Mouse (Mus musculus) urinary bladder, adult 2 months (tissue): Measurements from ENCODE around the gene Hmgb2. TPM values are rescaled to one million over a fixed set of nuclear protein-coding genes. Genes with fewer than 3 reads are reported as not detected.
"Not testable (repeated sequence)": the region's sequence is repeated elsewhere in the genome, so short reads cannot be mapped to it uniquely, and the experiment has no call there.

Experiments
- DNase-seq: peaks from one replicate; pipeline ENCODE4 v3.0.0; 2022; ENCODE audit warnings: low spot score
- polyA plus RNA-seq: library from polyadenylated mRNA; depleted of rRNA; stranded (reverse); fragments of >200 nt; gene quantifications from 2 replicates; pipeline ENCODE4 v1.2.3, GENCODE M21; 2012; rRNA removed

The Hmgb2 gene
- 15.4 and 20.4 TPM in 2 replicates for polyA plus RNA-seq

GRCm38 (mm10) chr8:57511316-57512118 lies at the start of gene Hmgb2:
Gene Hmgb2 (plus strand): TSS chr8:57511907.
- DNase-seq: peak; percentile 98

DNA sequence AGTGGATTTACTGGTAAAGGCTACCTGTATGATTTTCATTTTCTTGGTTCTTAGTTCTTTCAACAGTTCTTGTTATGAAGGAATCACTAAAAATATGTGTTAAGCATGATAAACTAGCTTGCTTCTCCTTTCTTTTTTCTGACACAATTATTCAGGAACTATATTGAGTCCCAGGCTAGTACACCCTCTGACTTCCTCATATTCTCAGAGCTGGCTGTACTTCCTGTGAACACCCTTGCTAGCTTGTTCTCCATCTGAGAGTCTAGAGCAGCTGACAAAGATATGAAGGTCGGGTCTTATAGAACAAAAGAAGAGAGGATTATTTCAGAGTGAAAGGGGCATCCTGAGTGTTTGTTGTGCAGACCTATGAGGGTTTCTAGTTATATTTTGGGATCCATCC lies 48.9 kb upstream of the Hmgb2 start:
- no peak for DNase-seq

DNA sequence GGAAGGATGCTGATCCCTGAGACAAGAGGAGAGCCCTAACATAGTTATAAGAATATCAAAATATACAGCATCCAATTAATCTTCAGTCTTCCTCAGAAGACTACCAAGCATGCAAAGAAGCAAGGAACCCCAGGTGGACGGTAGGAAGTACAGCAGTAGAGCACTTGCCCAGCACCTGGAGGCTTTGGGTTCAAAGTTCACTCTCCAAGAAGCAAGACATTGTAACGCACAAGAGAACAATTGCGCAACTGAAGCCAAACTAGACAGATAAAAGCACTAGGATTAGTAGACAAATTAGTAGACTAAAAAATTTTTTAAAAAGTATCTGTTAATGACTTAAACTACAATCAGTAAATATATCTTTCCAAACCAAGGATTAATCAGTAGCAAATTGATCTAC lies 48.0 kb upstream of the Hmgb2 start:
- DNase-seq: no peak

DNA sequence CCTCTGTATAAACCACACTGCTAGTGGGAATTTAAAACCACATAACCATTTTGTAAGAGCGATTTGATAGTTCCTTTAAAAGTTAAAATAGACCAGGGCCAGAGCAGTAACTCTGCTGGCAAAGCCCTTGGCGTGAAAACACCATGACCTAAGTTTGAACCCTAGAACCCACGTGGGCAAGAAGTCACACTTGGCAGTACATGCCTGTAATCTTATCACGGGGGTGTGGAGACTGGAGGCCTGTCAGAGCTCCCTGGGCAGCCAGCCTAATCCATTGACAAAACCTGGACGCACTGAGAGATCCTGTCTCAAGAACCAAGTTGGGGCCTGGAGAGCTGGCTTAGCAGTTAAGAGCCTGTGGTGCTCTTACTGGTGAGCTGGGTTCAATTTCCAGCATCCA lies 43.1 kb upstream of the Hmgb2 start:
- no peak for DNase-seq

GRCm38 (mm10) chr8:57470863-57471262 lies 40.8 kb upstream of the Hmgb2 start:
- no peak for DNase-seq

DNA sequence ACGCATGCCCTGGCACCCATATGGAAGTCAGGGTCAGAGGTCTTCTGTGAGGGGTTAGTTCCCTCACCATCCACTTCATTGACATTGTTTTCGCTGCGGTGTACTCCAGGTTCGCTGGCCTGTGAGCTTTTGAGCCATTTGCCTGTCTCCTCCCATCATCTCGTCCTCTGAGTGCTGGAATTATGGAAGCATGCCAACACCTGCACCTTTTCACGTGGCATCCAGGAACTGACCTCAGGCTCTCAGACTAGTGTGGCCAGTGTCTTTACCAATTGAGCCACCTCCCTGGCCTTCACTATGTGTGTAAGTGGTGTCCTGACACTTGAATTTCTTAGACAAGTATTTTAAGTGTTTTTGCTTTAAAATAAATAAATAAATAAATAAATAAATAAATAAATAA lies 38.0 kb upstream of the Hmgb2 start:
- DNase-seq: no peak

GRCm38 (mm10) chr8:57478406-57478805 lies 33.3 kb upstream of the Hmgb2 start:
- no peak for DNase-seq

- no peak for DNase-seq
Observed at GRCm38 (mm10) chr8:57479700-57480099, 32.0 kb upstream of the Hmgb2 start.

DNA sequence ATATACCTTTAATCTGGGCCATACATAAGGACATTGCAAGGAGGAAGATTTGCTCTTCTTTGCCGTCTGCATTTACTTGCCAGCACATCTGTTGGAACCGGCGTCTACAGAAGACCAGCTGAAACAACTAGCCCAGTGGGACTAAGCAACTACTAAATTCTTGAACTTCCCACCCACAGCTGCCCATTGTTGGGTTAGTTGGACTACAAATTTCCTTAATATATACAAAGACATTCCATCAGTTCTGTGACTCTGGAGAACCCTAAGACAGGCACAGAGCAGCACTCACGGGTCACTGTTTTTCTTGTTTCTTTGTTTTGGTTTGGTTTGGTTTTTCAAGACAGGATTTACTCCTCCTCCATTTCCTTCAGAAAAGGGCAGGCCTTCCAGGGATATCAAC lies 31.1 kb upstream of the Hmgb2 start:
- no peak for DNase-seq

- DNase-seq: peak; percentile 53
Observed at GRCm38 (mm10) chr8:57486491-57487440, 24.9 kb upstream of the Hmgb2 start.

DNA sequence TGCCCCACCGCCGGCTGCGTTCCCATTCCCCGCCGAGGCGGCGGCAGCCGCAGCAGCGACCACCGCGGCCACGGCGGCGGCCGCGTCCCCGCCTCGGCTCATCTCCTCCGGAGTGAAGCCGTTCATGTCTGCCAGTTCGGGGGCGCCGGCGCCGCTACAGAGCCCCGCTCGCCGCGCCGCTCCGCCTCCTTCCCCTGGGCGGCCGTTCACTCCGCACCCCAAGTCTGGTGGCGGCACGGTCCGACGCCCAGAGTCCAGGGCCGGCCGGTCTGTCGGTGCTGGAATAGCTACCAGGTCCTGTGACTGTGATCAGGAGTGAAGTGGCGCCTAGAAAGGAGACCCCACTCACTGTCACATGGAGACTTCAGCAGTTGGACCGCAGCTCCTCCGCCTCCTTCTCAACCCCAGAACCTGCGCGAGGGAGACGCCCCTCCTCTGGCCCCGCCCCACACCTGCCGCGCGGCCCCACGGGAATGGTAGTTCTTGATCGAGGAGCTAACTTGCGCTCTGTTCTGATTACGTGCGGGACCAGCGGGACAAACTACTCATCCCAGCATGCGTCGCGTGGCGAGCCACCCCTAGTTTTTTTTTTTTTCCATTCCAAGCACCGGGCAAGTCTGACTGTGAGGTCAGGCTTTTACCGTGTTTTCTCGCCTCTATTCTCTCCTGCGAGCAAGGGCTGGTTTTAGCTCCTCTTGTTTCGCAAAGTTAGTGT lies 24.1 kb upstream of the Hmgb2 start, which contains the start of gene Sap30:
TSS of gene Sap30 (minus strand) at position 420 of the 715 bp plus-strand sequence.
- peak; percentile 91 for DNase-seq

DNA sequence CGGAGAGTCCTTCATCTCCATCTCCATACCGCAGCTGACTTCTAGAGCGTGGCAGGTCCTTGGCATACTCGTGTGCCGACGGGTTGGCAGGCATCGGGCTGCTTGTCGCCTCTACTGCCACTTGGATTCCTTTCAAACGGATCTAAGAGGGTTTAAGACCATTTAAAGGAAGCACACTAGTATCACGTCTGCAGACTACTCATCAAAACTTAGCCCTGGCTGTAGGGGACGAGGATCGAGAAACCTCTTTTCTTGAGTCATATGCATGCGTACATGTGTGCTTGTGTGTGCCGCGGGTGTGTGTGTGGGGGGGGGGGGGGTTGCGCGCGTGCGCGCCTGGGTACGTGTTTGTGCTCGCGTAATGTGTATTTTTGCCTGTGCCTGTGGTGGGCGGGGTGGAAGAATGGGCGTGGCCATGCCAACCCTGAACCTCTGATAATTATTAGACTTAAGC lies 23.4 kb upstream of the Hmgb2 start:
- DNase-seq: peak; percentile 32

- no peak for DNase-seq
Observed at GRCm38 (mm10) chr8:57489366-57489765, 22.3 kb upstream of the Hmgb2 start.

DNA sequence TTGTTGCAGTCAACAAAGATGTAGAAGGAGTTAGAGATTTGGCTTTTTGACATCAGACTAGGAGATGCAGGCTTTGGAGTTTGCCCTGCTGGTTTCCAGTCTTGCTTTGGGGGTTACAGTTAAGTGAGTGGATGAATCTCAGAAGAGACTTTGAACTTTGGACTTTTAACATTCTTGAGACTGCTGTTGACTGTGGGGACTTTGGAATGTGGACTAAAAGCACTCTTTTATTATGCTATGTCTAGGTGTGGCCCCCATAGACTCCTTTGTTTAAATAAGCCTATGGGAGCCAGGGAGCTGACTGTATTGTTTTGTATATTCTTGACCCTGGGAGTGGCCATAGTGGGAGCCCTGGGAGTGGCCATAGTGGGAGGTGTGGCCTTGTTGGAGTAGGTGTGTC lies 21.8 kb upstream of the Hmgb2 start:
- no peak for DNase-seq

DNA sequence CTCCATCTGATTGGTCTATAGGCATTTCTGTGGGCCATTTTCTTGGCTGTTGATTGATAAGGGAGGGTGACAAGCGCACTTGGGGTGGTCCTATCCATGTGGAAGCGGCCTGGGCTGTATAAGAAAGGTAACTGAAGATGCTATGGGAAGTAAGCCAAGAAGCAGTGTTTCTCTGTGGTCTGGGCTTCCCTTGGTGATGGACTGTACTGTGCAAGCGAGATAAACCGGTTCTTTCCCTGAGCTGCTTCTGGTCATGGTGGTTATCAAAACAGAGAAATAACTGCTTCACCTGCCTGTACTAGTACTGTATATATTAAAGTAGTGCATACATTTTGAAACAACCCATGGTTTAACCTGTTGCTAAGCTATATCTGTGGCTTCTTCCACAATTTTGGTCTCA lies 19.8 kb upstream of the Hmgb2 start:
- no peak for DNase-seq

GRCm38 (mm10) chr8:57498494-57498846 lies 13.2 kb upstream of the Hmgb2 start:
- no peak for DNase-seq

GRCm38 (mm10) chr8:57498847-57499511 lies 12.7 kb upstream of the Hmgb2 start:
- no peak for DNase-seq

- DNase-seq: peak; percentile 47
Observed at GRCm38 (mm10) chr8:57503641-57504040, 8.1 kb upstream of the Hmgb2 start.

DNA sequence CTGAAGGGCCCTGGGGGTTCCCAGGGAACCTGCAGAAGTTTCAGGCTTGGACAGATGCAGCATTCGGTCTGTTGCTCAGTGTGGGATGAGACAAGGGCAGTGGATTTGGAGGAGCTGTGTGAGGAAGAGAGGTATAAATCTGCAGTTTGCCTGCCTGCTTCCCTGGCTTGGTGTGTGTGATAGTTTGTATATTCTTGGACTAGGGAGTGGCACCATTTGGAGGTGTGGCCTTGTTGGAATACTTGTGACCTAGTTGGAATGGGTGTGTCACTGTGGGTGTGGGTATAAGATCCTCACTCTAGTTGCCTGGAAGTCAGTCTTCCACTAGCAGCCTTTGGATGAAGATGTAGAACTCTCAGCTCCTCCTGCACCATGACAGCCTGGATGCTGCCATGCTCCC lies 6.2 kb upstream of the Hmgb2 start:
- DNase-seq: not testable (repeated sequence)

DNA sequence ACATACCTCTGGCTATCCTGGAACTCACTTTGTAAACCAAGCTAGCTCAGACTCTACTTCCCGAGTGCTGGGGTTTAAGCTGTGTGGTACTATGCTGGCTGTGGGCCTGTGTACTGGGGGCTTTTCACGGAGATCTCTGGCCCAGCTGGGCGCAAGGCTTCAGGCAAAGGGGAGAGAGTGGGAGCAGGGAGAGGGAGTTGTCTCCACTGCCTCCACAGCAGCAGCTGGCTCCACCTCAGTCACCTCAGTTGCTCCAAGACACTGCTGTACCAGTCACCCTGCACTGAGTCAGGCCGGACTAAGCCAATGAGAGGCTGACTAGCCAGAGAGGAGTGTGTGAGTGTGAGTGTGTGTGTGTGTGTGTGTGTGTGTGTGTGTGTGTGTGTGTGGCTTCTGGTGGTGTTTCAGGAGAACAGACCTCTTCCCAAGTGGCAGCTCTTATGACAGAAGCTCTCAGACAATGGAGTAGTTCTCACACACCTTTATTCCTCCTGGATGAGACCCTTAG lies 4.1 kb upstream of the Hmgb2 start:
- no peak for DNase-seq

GRCm38 (mm10) chr8:57508657-57509056 lies 3.0 kb upstream of the Hmgb2 start:
- no peak for DNase-seq
